ENCODE assay signal across 34 mouse cellular contexts in the genomic region with DNA sequence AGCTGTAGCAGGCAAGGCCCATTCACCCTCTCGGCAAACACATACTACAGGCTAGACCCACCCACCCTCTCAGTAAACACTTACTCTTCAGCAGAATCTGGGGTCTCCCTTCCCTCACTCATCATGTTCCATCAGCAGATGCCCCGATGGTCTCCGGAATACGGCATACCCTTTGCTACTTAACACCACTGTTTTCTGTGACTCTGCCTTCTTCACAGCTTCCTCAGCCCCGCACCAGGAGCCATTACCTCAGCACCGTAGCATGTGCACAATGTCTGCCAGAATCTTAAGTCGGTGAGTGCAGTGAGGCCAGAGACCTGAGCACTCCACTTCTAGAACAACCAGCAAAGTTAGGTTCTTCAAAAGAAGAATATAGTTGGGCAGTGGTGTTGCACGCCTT.
"Had no signal": no experiment of that assay in that cellular context is flagged by ENCODE, and none has a peak within 500 bp of the region (broad histone marks: within the 10 kb centered on the region; RNA-seq: fewer than 3 reads in every experiment).

No protein-coding gene starts in this region.

- H3K36me3 ChIP-seq: heart, embryonic 15.5 days; hindbrain, embryonic 13.5 days; hindbrain, embryonic 15.5 days; intestine, embryonic 15.5 days had no signal

- H3K9ac ChIP-seq: heart, embryonic 13.5 days; heart, embryonic 15.5 days; hindbrain, embryonic 12.5 days; hindbrain, embryonic 13.5 days; hindbrain, embryonic 14.5 days; hindbrain, embryonic 15.5 days; intestine, embryonic 15.5 days; kidney, embryonic 15.5 days had no signal

- H3K9me3 ChIP-seq: heart, embryonic 13.5 days; heart, embryonic 15.5 days; hindbrain, embryonic 12.5 days; hindbrain, embryonic 13.5 days; hindbrain, embryonic 15.5 days; intestine, embryonic 15.5 days; kidney, embryonic 15.5 days had no signal

- ATAC-seq: hindbrain, embryonic 16.5 days; hindbrain, postnatal 0 days; inflammation-experienced regulatory T-cells, adult 6 months; intestine, embryonic 15.5 days; intestine, embryonic 16.5 days; intestine, postnatal 0 days had no signal

- H3K27ac ChIP-seq: heart, embryonic 13.5 days; heart, embryonic 15.5 days; hindbrain, embryonic 10.5 days; hindbrain, embryonic 12.5 days; hindbrain, embryonic 13.5 days; hindbrain, embryonic 14.5 days; hindbrain, embryonic 15.5 days; hindbrain, postnatal 0 days; intestine, embryonic 15.5 days; kidney, embryonic 15.5 days; kidney, postnatal 0 days; layer of hippocampus, adult 2 months; left cerebral cortex, adult 2 months had no signal

- DNase-seq: heart, postnatal 10 days; heart, postnatal 14 days; heart, postnatal 36 days; heart, postnatal 4 days; kidney, adult 11 months; kidney, adult 18-20 months; kidney, adult 2 months; kidney, adult 8-10 months; kidney, adult 9 months; kidney, postnatal 10 days; kidney, postnatal 14 days; kidney, postnatal 25 days; kidney, postnatal 36 days; kidney, postnatal 4 days; layer of hippocampus, adult 9-11 months; layer of hippocampus, postnatal 36 days had no signal

- H3K4me3 ChIP-seq: heart, embryonic 13.5 days; heart, embryonic 15.5 days; hindbrain, embryonic 10.5 days; hindbrain, embryonic 12.5 days; hindbrain, embryonic 13.5 days; hindbrain, embryonic 15.5 days; intestine, embryonic 15.5 days; kidney, embryonic 15.5 days; layer of hippocampus, adult 2 months; left cerebral cortex, adult 2 months had no signal

- H3K4me2 ChIP-seq: heart, embryonic 11.5 days; heart, embryonic 13.5 days; heart, embryonic 15.5 days; hindbrain, embryonic 12.5 days; hindbrain, embryonic 13.5 days; hindbrain, embryonic 14.5 days; hindbrain, embryonic 15.5 days; intestine, embryonic 15.5 days; kidney, embryonic 15.5 days had no signal

- H3K27me3 ChIP-seq: heart, embryonic 13.5 days; heart, embryonic 15.5 days; hindbrain, embryonic 12.5 days; hindbrain, embryonic 13.5 days; hindbrain, embryonic 15.5 days; intestine, embryonic 15.5 days; kidney, embryonic 15.5 days had no signal

- H3K4me1 ChIP-seq: heart, embryonic 13.5 days; heart, embryonic 15.5 days; hindbrain, embryonic 10.5 days; hindbrain, embryonic 12.5 days; hindbrain, embryonic 13.5 days; hindbrain, embryonic 15.5 days; intestine, embryonic 15.5 days; kidney, embryonic 15.5 days had no signal
